Mouse (Mus musculus) forebrain, embryonic 15.5 days (tissue): ENCODE results near the gene Erbb2. TPM values are rescaled to one million over a fixed set of nuclear protein-coding genes. Genes with fewer than 3 reads are reported as not detected.

Experiments
- ATAC-seq: fragments of 200-750 bp; cut with Nextera tagmentation; replicated peaks from 2 replicates; pipeline ENCODE4 v1.8.0; 2017; ENCODE audit warnings: mild to moderate bottlenecking, moderate TSS enrichment, moderate library complexity
- H3K27ac ChIP-seq: fragments of 300-500 bp; sonication (generic); replicated peaks from 2 replicates; pipeline ENCODE4 v1.5.1; 2015; ENCODE audit warnings: mild to moderate bottlenecking, inconsistent platforms
- H3K27me3 ChIP-seq: fragments of 300-500 bp; sonication (generic); 2 replicates; pipeline ENCODE4 v1.6.1; 2015; ENCODE audit warnings: inconsistent platforms
- H3K36me3 ChIP-seq: fragments of 300-500 bp; sonication (generic); 2 replicates; pipeline ENCODE4 v1.6.1; 2015; ENCODE audit warnings: mild to moderate bottlenecking, inconsistent platforms
- H3K4me1 ChIP-seq: fragments of 300-500 bp; sonication (generic); 2 replicates; pipeline ENCODE4 v1.6.1; 2015; ENCODE audit warnings: inconsistent platforms
- H3K4me2 ChIP-seq: fragments of 300-500 bp; sonication (generic); replicated peaks from 2 replicates; pipeline ENCODE4 v1.6.1; 2015; ENCODE audit warnings: mild to moderate bottlenecking, inconsistent platforms
- H3K4me3 ChIP-seq: fragments of 300-500 bp; sonication (generic); 2 replicates; pipeline ENCODE4 v1.5.1; 2015; ENCODE audit warnings: mild to moderate bottlenecking, inconsistent platforms
- H3K9ac ChIP-seq: fragments of 300-500 bp; sonication (generic); replicated peaks from 2 replicates; pipeline ENCODE4 v1.6.1; 2015; ENCODE audit warnings: mild to moderate bottlenecking, inconsistent platforms
- H3K9me3 ChIP-seq: fragments of 300-500 bp; sonication (generic); 2 replicates; pipeline ENCODE4 v1.6.1; 2016; ENCODE audit warnings: inconsistent platforms
- WGBS: fragments of 180-500 bp; shearing (Covaris S2); methylation state at CpG from one replicate; pipeline ENCODE4 v1.1.7; 2015; ENCODE audit warnings: mixed read lengths; 5-methylcytosine and 5-hydroxymethylcytosine counted together
- polyA plus RNA-seq: library from polyadenylated mRNA; unstranded; fragments of >200 nt; fragmentation: Nextera tagmentation; extraction: Ambion mirVana; gene quantifications from 2 replicates; pipeline ENCODE4 v1.2.1, GENCODE M21; 2015

The Erbb2 gene
- polyA plus RNA-seq, 1 experiment from 2014 or later, result 6.2 TPM

- no peak overlapping the region for H3K27ac ChIP-seq
- no peak overlapping the region for H3K4me3 ChIP-seq
- H3K36me3 ChIP-seq, result no peaks in the 10 kb centered on the region
- no peaks in the 10 kb centered on the region for H3K9me3 ChIP-seq
- peaks cover 10% of the 10 kb centered on the region; the same call in 1 of the 2 replicates for H3K4me1 ChIP-seq
- ATAC-seq, result no peak
- WGBS, result 77% methylated on average over 6 of the region's 6 CpGs
- H3K9ac ChIP-seq, result no peak overlapping the region
- H3K27me3 ChIP-seq, result peaks cover 14% of the 10 kb centered on the region; the same call in 1 of the 2 replicates
- no peak overlapping the region for H3K4me2 ChIP-seq
These were observed 5.6 kb upstream of the Erbb2 start for GRCm38 (mm10) chr11:98406621-98407020.

- no peak overlapping the region for H3K4me3 ChIP-seq
- H3K27me3 ChIP-seq, result peaks cover 13% of the 10 kb centered on the region; the same call in 1 of the 2 replicates
- H3K4me1 ChIP-seq, result peaks cover 23% of the 10 kb centered on the region
- no peak for ATAC-seq
- H3K4me2 ChIP-seq, result peak overlapping the region; percentile 17; the same call in 1 of the 2 replicates
- 0 out of 2 replicates have a peak overlapping the region, but pooled peaks have one; percentile 13 for H3K9ac ChIP-seq
- WGBS, result 57% methylated on average over 8 of the region's 8 CpGs
- H3K27ac ChIP-seq, result no peak overlapping the region
- H3K9me3 ChIP-seq, result no peaks in the 10 kb centered on the region
- H3K36me3 ChIP-seq, result no peaks in the 10 kb centered on the region
These were observed 3.4 kb upstream of the Erbb2 start for GRCm38 (mm10) chr11:98408872-98409271.

GRCm38 (mm10) chr11:98409341-98409822, 2.9 kb upstream of the Erbb2 start:
- H3K9ac ChIP-seq, result 0 out of 2 replicates have a peak overlapping the region, but pooled peaks have one; percentile 13
- no peak for ATAC-seq
- H3K4me2 ChIP-seq, result peak overlapping the region; percentile 17
- peaks cover 23% of the 10 kb centered on the region for H3K4me1 ChIP-seq
- H3K4me3 ChIP-seq, result no peak overlapping the region
- no peaks in the 10 kb centered on the region for H3K36me3 ChIP-seq
- WGBS, result 4% methylated on average over 10 of the region's 10 CpGs
- H3K27ac ChIP-seq, result no peak overlapping the region
- peaks cover 13% of the 10 kb centered on the region; the same call in 1 of the 2 replicates for H3K27me3 ChIP-seq
- no peaks in the 10 kb centered on the region for H3K9me3 ChIP-seq

- peaks cover 26% of the 10 kb centered on the region for H3K4me1 ChIP-seq
- peaks cover 13% of the 10 kb centered on the region; the same call in 1 of the 2 replicates for H3K27me3 ChIP-seq
- no peaks in the 10 kb centered on the region for H3K9me3 ChIP-seq
- peak overlapping the region; percentile 71 for H3K9ac ChIP-seq
- no peaks in the 10 kb centered on the region for H3K36me3 ChIP-seq
- peak overlapping the region; percentile 71 for H3K27ac ChIP-seq
- peak overlapping the region; percentile 100 for H3K4me2 ChIP-seq
- peak overlapping the region; percentile 66 for H3K4me3 ChIP-seq
- under 1% methylated on average over 40 of the region's 40 CpGs for WGBS
- ATAC-seq, result peak; percentile 46
These were observed 579 bp downstream of the Erbb2 start for GRCm38 (mm10) chr11:98412797-98413301.

GRCm38 (mm10) chr11:98413731-98414130, 1.5 kb downstream of the Erbb2 start:
- no peak overlapping the region for H3K9ac ChIP-seq
- no peak for ATAC-seq
- no peaks in the 10 kb centered on the region for H3K9me3 ChIP-seq
- WGBS, result 33% methylated on average over 7 of the region's 7 CpGs
- H3K4me2 ChIP-seq, result peak overlapping the region; percentile 100
- peaks cover 26% of the 10 kb centered on the region for H3K4me1 ChIP-seq
- H3K4me3 ChIP-seq, result peak overlapping the region; percentile 66
- peaks cover 13% of the 10 kb centered on the region; the same call in 1 of the 2 replicates for H3K27me3 ChIP-seq
- H3K36me3 ChIP-seq, result no peaks in the 10 kb centered on the region
- no peak overlapping the region for H3K27ac ChIP-seq

DNA sequence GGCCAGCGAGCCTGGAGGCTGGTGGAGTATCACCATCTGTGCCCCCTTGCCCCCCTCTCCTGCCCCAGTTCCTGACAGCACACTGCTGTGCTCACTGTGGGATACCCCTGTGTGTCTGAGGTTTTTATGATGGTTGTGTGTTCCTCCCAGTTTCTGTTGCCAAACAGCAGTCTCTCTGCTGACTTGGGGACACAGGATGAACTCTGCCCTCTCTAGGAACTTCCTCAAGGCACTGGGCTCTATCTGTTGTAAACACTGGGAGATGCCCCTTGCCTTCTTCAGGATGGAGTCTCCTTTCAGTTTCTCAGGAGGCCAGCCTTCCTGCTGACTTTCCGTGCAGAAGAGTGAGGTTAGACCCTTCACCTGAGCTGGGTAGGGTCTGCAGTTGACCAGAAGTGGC, 1.9 kb downstream of the Erbb2 start:
- H3K4me1 ChIP-seq, result peaks cover 22% of the 10 kb centered on the region
- no peak overlapping the region for H3K4me2 ChIP-seq
- no peaks in the 10 kb centered on the region for H3K9me3 ChIP-seq
- H3K27ac ChIP-seq, result no peak overlapping the region
- H3K9ac ChIP-seq, result no peak overlapping the region
- ATAC-seq, result no peak
- H3K4me3 ChIP-seq, result no peak overlapping the region
- H3K27me3 ChIP-seq, result peaks cover 13% of the 10 kb centered on the region; the same call in 1 of the 2 replicates
- WGBS, result 27% methylated on average over 2 of the region's 2 CpGs
- no peaks in the 10 kb centered on the region for H3K36me3 ChIP-seq

- no peak overlapping the region for H3K4me2 ChIP-seq
- 0 out of 2 replicates have a peak, but pooled peaks cover 3% of the 10 kb centered on the region for H3K27me3 ChIP-seq
- H3K4me1 ChIP-seq, result peaks cover 14% of the 10 kb centered on the region
- no peak overlapping the region for H3K4me3 ChIP-seq
- no peak overlapping the region for H3K9ac ChIP-seq
- no peak overlapping the region for H3K27ac ChIP-seq
- H3K36me3 ChIP-seq, result no peaks in the 10 kb centered on the region
- no peaks in the 10 kb centered on the region for H3K9me3 ChIP-seq
- WGBS, result 96% methylated on average over 1 of the region's 1 CpGs
- ATAC-seq, result no peak
These were observed 4.8 kb downstream of the Erbb2 start for GRCm38 (mm10) chr11:98417074-98417473.

DNA sequence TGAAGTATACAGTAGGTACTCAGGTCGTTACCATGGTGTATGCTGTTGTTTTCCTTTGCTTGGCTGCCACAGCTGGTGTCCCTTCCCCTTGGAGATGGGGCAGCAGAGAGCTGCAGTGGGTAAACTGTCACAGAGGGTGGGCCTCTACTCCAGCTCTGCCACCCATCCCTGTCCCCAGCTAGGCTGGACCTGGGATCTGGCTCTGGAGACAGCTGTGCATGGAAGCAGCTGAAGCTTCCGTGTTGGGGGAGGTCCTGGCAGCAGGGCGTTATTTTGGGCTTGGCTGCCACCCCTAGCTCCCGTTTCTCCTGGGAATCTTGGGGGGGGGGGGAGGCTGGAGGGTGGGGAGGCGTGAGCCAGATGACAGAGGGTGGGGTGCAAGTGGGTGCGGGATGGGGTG, 6.0 kb downstream of the Erbb2 start:
- no peak for ATAC-seq
- H3K4me3 ChIP-seq, result no peak overlapping the region
- no peak overlapping the region for H3K9ac ChIP-seq
- no peak overlapping the region for H3K27ac ChIP-seq
- H3K27me3 ChIP-seq, result no peaks in the 10 kb centered on the region
- WGBS, result 74% methylated on average over 6 of the region's 6 CpGs
- H3K4me1 ChIP-seq, result peaks cover 3% of the 10 kb centered on the region; the same call in 1 of the 2 replicates
- no peaks in the 10 kb centered on the region for H3K36me3 ChIP-seq
- no peak overlapping the region for H3K4me2 ChIP-seq
- no peaks in the 10 kb centered on the region for H3K9me3 ChIP-seq

DNA sequence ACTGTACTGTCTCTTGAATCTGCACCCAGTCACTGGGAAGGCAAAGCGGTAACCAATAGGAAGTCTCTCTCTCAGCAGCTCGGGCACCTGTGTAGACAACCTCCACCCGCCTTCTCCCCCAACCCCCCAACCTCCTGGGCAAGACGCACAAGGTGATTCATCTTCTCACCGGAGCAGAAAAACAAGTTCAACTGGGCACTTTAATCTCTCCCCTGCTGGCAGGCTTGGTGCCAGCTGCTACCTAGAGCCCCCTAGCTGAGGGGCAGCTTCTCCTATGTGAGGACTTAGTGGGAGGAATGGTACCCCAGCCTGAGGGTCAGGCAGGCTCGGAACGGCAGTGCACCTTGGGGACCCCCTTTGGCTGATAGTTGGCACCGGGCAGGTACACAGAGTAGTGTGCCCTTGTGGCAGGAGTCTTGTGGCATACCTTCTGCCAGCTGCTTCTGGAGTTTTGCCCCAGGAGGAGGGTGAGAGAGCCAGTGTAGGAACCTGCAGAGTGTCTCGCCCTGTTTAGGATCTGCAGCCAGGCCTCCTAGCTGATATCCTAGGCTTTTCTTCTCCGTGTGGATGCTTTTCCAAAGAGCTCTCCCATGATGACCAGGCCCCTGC, 6.8 kb downstream of the Erbb2 start:
- 0 out of 2 replicates have a peak, but pooled peaks cover 3% of the 10 kb centered on the region for H3K4me1 ChIP-seq
- H3K36me3 ChIP-seq, result no peaks in the 10 kb centered on the region
- H3K4me3 ChIP-seq, result no peak overlapping the region
- no peak for ATAC-seq
- no peaks in the 10 kb centered on the region for H3K27me3 ChIP-seq
- H3K9ac ChIP-seq, result no peak overlapping the region
- 85% methylated on average over 10 of the region's 10 CpGs for WGBS
- no peak overlapping the region for H3K4me2 ChIP-seq
- no peak overlapping the region for H3K27ac ChIP-seq
- H3K9me3 ChIP-seq, result no peaks in the 10 kb centered on the region

DNA sequence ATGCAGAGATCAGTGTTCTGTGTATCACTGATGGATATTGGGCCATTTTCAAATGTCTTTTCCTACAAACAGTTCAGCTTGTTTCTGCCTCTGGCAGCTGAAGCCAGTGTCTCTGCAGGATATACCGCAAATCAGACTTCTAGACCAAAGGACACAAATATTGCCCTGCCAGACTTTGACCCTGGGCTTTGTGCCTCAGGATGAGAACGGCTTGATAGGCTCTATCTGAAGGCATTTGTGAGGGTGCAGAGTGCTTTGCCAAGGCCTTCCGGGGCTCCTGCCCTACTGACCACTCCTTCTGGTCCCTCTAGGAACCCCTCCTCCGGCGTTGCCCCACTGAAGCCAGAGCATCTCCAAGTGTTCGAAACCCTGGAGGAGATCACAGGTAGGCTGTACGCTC, 14.3 kb downstream of the Erbb2 start:
- H3K27ac ChIP-seq, result no peak overlapping the region
- no peak overlapping the region for H3K4me2 ChIP-seq
- no peaks in the 10 kb centered on the region for H3K27me3 ChIP-seq
- no peak overlapping the region for H3K4me3 ChIP-seq
- no peak overlapping the region for H3K9ac ChIP-seq
- H3K4me1 ChIP-seq, result no peaks in the 10 kb centered on the region
- WGBS, result 96% methylated on average over 7 of the region's 7 CpGs
- ATAC-seq, result no peak
- no peaks in the 10 kb centered on the region for H3K36me3 ChIP-seq
- no peaks in the 10 kb centered on the region for H3K9me3 ChIP-seq

- Histone ChIP-seq H3K36me3 (no peaks in the 10 kb centered on the region), H3K4me2 (no peak overlapping the region), H3K27me3 (no peaks in the 10 kb centered on the region), H3K9ac (no peak overlapping the region), H3K9me3 (no peaks in the 10 kb centered on the region), H3K4me3 (no peak overlapping the region), H3K4me1 (no peaks in the 10 kb centered on the region), H3K27ac (no peak overlapping the region)
- WGBS, result 68% methylated on average over 5 of the region's 5 CpGs
- ATAC-seq, result no peak
These were observed 16.2 kb downstream of the Erbb2 start for GRCm38 (mm10) chr11:98428436-98428835.

GRCm38 (mm10) chr11:98431743-98432502, 19.7 kb downstream of the Erbb2 start:
- Histone ChIP-seq H3K9ac (no peak overlapping the region), H3K4me1 (no peaks in the 10 kb centered on the region), H3K36me3 (0 out of 2 replicates have a peak, but pooled peaks cover 2% of the 10 kb centered on the region), H3K4me3 (no peak overlapping the region), H3K9me3 (no peaks in the 10 kb centered on the region), H3K4me2 (no peak overlapping the region), H3K27me3 (no peaks in the 10 kb centered on the region), H3K27ac (no peak overlapping the region)
- 77% methylated on average over 9 of the region's 9 CpGs for WGBS
- ATAC-seq, result no peak
